Mouse (Mus musculus) lung, postnatal 25 days (tissue): ENCODE data around the gene Dnmt3a.

Source experiments
- DNase-seq: peaks from one replicate; pipeline ENCODE4 v3.0.0; 2022; ENCODE audit warnings: low spot score

Dnmt3a gene

GRCm38 (mm10) chr12:3819899-3820298 is 14.1 kb downstream of the Dnmt3a start:
- no peak for DNase-seq

GRCm38 (mm10) chr12:3823408-3823807 is 17.6 kb downstream of the Dnmt3a start:
- no peak for DNase-seq

- DNase-seq = no peak
These were observed 19.3 kb downstream of the Dnmt3a start for GRCm38 (mm10) chr12:3824906-3825713.

- no peak for DNase-seq
These were observed 19.9 kb downstream of the Dnmt3a start for GRCm38 (mm10) chr12:3825714-3826080.

GRCm38 (mm10) chr12:3827771-3828170 is 22.0 kb downstream of the Dnmt3a start:
- DNase-seq = no peak

- DNase-seq = no peak
These were observed 27.4 kb downstream of the Dnmt3a start for GRCm38 (mm10) chr12:3833059-3833760.

- peak; percentile 80 for DNase-seq
These were observed 28.1 kb downstream of the Dnmt3a start for GRCm38 (mm10) chr12:3833851-3834273.

- DNase-seq = no peak
These were observed 28.8 kb downstream of the Dnmt3a start for GRCm38 (mm10) chr12:3834373-3835314.

- no peak for DNase-seq
These were observed 29.8 kb downstream of the Dnmt3a start for GRCm38 (mm10) chr12:3835576-3835975.

GRCm38 (mm10) chr12:3837081-3837832 is 31.4 kb downstream of the Dnmt3a start:
- DNase-seq = no peak

GRCm38 (mm10) chr12:3838009-3838408 is 32.2 kb downstream of the Dnmt3a start:
- no peak for DNase-seq

GRCm38 (mm10) chr12:3839662-3840061 is 33.9 kb downstream of the Dnmt3a start:
- DNase-seq = no peak

GRCm38 (mm10) chr12:3841121-3841520 is 35.3 kb downstream of the Dnmt3a start:
- no peak for DNase-seq

- DNase-seq = no peak
These were observed 37.0 kb downstream of the Dnmt3a start for GRCm38 (mm10) chr12:3842843-3843242.

- no peak for DNase-seq
These were observed 37.6 kb downstream of the Dnmt3a start for GRCm38 (mm10) chr12:3843371-3843861.

- DNase-seq = no peak
These were observed 38.1 kb downstream of the Dnmt3a start for GRCm38 (mm10) chr12:3843918-3844317.

GRCm38 (mm10) chr12:3844335-3844734 is 38.5 kb downstream of the Dnmt3a start:
- no peak for DNase-seq

GRCm38 (mm10) chr12:3849481-3849880 is 43.7 kb downstream of the Dnmt3a start:
- no peak for DNase-seq

GRCm38 (mm10) chr12:3850165-3850564 is 44.4 kb downstream of the Dnmt3a start:
- no peak for DNase-seq

- no peak for DNase-seq
These were observed 44.9 kb downstream of the Dnmt3a start for GRCm38 (mm10) chr12:3850731-3851130.

- no peak for DNase-seq
These were observed 45.4 kb downstream of the Dnmt3a start for GRCm38 (mm10) chr12:3851179-3851578.
